Mouse (Mus musculus) erythroblast, embryonic 14.5 days (primary cell): ENCODE measurements around the gene Ppara. TPM values are rescaled to one million over a fixed set of nuclear protein-coding genes. Genes with fewer than 3 reads are reported as not detected.

Experiments used
- H3K27me3 ChIP-seq: 2 replicates; pipeline ENCODE4 v1.6.1; 2012; ENCODE audit warnings: inconsistent platforms; ENCODE audit not compliant: control insufficient read depth
- H3K36me3 ChIP-seq: 2 replicates; pipeline ENCODE4 v1.6.1; 2012; ENCODE audit warnings: mild to moderate bottlenecking, inconsistent platforms; ENCODE audit not compliant: control insufficient read depth
- H3K4me1 ChIP-seq: 2 replicates; pipeline ENCODE4 v1.6.1; 2012; ENCODE audit warnings: inconsistent platforms; ENCODE audit not compliant: control insufficient read depth
- H3K4me3 ChIP-seq: replicated peaks from 2 replicates; pipeline ENCODE3; 2012; ENCODE audit warnings: moderate library complexity, mild to moderate bottlenecking, inconsistent platforms
- H3K9me3 ChIP-seq: 2 replicates; pipeline ENCODE4 v1.6.1; 2012; ENCODE audit warnings: low read length, inconsistent platforms, mixed read lengths; ENCODE audit not compliant: control insufficient read depth
- GATA1 ChIP-seq: IDR thresholded peaks from 2 replicates; pipeline ENCODE4 v1.6.1; 2012; ENCODE audit warnings: low read length, inconsistent platforms, mixed read lengths
- TAL1 ChIP-seq: IDR thresholded peaks from 3 replicates; pipeline ENCODE4 v1.6.1; 2012; ENCODE audit warnings: low read length, inconsistent platforms, mixed read lengths
- polyA plus RNA-seq: library from polyadenylated mRNA; stranded (reverse); fragments of >175 nt; gene quantifications from 2 replicates; pipeline ENCODE4 v1.2.3, GENCODE M21; 2012

The Ppara gene
- polyA plus RNA-seq, 1 experiment, result not detected

DNA sequence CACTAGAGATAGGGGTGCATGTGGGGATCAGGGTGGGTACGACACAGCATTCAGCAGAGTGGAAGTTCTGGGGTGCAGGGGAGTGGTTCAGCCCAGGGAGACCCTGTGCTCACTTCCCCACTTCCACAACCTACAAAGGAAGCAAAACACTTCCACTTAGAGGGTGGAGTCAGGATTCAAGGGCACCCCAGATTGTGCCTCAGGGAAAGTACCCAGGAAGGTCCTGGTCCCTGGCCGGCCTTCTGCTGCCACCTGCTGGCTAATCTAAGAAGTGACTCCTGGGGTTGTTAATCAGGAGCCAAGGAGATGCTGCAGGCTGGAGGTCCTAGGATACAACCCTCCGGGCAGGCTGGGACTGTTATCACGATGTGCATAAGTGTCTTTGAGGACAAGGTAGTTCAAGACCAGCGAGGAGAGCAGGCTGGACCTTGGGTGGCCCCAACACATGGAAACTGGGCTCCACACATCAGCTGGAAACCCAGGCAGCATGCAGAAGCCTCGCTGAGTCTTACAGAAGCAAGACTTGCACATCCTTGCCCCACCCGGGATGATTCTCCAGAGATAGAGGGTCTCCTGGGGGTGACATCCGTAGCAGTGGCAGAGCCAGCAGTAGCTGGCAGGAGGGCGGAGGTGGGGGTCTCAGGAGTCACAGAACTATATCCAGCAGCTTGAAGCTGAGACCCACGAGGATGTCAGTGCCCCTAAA is 25.4 kb upstream of the Ppara start:
- no peak overlapping the region for H3K4me3 ChIP-seq
- TF ChIP-seq TAL1 (no peak), GATA1 (no peak)
- no peaks in the 10 kb centered on the region for H3K4me1 ChIP-seq
- H3K9me3 ChIP-seq, result no peaks in the 10 kb centered on the region
- H3K27me3 ChIP-seq, result no peaks in the 10 kb centered on the region
- no peaks in the 10 kb centered on the region for H3K36me3 ChIP-seq

DNA sequence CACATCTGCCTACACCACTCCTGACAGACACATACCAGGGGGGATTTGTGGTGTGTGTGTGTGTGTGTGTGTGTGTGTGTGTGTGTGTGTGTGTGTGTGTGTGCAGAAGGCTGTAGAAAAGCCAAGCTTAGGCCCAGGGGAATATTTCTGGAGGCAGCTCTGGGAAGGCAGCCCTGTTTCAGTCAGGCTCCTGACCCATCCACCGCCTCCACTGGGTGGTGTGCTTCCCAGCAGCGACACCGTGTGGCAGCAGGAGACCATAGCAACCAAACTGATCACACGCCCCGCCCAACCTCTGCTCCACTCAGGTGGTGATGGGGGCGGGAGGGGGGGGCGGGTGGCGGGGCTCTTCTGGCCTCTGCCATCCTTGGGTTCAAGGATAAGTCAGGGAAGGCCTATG is 24.6 kb upstream of the Ppara start:
- TF ChIP-seq GATA1, result no peak
- TF ChIP-seq TAL1, result no peak
- no peaks in the 10 kb centered on the region for H3K9me3 ChIP-seq
- H3K4me3 ChIP-seq, result no peak overlapping the region
- no peaks in the 10 kb centered on the region for H3K27me3 ChIP-seq
- no peaks in the 10 kb centered on the region for H3K36me3 ChIP-seq
- H3K4me1 ChIP-seq, result no peaks in the 10 kb centered on the region

DNA sequence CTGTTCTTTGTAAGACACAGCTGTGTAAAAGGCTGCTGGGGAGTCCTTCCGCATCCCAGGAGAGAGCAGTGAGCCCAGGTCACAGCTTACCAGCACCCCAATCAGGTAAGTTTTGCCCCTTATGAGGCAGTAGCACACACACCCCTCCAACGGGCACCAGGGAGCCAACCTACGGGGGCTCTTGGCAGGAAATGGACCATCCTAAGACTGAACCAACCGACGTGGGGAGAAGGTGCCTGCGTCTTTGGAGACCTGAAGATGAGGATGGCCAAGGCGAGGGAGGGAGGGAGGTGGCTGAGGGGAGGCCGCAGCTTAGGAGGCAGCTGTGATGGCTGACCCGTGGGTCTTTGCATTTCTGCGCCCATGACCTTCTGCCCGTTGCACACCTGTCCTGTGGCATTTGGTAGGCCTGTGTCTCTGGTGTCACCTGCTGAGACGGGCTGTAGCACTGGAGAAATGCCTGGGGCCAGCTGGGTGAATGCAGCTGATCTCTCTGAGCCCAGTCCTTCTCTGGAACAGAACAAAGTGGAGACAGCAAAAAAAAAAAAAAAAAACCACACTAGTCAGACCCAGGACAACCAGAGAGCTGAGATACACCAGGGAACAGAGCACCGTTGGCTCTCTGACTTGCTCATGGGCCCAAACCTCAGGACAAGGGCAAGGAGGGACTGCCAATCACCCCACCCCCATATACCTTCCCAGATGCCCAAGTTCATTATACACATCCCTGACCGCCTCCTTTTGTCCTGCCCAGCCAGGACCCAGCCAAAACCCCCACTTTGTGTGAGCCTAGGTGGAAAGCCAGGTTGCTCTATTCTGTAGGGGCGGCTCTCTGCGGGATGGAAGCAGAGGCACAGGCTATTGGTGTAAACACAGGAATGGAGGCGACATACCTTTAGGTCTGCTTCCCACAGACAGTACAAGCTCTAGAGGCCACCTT is 23.9 kb upstream of the Ppara start:
- Histone ChIP-seq H3K27me3 (no peaks in the 10 kb centered on the region), H3K4me3 (no peak overlapping the region), H3K36me3 (no peaks in the 10 kb centered on the region), H3K9me3 (no peaks in the 10 kb centered on the region), H3K4me1 (no peaks in the 10 kb centered on the region)
- TF ChIP-seq TAL1, result no peak
- no peak for TF ChIP-seq GATA1

DNA sequence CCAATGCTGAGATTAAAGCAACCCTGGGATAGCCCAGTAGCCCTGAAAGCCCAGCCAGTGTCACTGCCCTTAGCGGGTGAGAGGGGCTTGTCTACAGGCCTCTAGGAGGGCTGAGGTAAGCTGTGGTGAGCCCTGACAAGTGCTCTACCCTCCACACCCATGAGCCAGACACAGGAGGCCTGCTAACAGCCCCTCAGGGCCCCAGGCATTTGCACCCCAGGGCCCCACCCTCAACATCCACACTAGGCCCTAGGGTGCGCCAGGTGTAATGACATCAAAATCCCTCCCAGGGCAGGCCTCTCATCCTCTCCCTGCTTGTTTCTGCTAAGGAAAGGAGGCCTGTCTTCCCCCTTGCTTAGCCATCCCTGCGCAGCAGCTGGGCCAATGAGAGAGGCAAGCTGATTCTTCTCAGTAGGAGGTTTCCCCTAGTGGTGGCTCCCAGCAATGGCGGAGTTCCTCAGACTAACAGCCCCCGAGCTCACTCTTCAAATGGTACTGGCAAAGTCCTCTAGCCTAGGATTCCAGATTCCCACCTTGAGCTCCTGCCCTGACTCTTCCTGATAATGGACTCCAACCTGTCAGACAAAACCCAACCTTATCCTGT is 22.1 kb upstream of the Ppara start:
- TF ChIP-seq GATA1, result no peak
- TF ChIP-seq TAL1, result no peak
- Histone ChIP-seq H3K9me3 (no peaks in the 10 kb centered on the region), H3K4me3 (no peak overlapping the region), H3K4me1 (no peaks in the 10 kb centered on the region), H3K36me3 (no peaks in the 10 kb centered on the region), H3K27me3 (no peaks in the 10 kb centered on the region)

DNA sequence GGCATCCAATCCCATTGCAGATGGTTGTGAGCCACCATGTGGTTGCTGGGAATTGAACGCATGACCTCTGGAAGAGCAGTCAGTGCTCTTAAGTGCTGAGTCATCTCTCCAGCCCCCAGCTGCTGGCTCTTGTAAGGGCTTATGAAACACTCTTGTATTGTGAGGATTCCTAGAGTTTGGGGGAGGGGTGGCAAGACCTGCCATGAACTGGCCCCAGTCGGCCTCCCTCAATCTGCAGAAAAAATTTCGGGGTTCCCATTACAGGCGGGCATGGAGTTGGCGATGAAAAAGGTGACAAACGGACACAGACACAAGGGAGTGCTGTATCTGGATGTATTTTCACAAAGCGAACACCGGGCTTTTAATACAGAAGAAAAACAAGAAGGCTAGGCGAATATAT is 21.4 kb upstream of the Ppara start:
- no peaks in the 10 kb centered on the region for H3K4me1 ChIP-seq
- H3K27me3 ChIP-seq, result no peaks in the 10 kb centered on the region
- TF ChIP-seq TAL1 (no peak), GATA1 (no peak)
- no peak overlapping the region for H3K4me3 ChIP-seq
- no peaks in the 10 kb centered on the region for H3K36me3 ChIP-seq
- no peaks in the 10 kb centered on the region for H3K9me3 ChIP-seq

DNA sequence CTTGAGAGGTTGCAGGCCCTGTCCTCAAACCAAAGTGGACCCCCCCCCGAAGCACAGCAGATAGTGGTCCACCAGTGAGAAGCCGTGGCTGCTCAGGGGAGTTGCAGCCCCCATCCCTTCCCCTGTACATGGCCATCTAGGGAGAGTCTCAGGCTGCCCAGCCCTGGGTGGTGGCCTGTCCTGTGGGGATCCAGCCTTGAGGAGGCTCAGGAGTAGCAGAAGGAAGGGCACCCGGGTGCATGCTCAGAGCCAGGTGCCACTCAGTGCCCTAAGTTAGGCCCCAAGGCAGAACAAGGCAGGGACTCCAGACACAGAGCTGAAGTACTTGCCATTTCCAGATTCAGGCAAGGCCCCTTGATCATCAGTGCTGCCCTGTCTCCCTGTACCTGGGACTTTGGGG is 19.7 kb upstream of the Ppara start:
- Histone ChIP-seq H3K4me3 (no peak overlapping the region), H3K36me3 (no peaks in the 10 kb centered on the region), H3K4me1 (peaks cover 3% of the 10 kb centered on the region; the same call in 1 of the 2 replicates), H3K27me3 (no peaks in the 10 kb centered on the region), H3K9me3 (no peaks in the 10 kb centered on the region)
- TF ChIP-seq GATA1, result no peak
- TF ChIP-seq TAL1, result no peak

DNA sequence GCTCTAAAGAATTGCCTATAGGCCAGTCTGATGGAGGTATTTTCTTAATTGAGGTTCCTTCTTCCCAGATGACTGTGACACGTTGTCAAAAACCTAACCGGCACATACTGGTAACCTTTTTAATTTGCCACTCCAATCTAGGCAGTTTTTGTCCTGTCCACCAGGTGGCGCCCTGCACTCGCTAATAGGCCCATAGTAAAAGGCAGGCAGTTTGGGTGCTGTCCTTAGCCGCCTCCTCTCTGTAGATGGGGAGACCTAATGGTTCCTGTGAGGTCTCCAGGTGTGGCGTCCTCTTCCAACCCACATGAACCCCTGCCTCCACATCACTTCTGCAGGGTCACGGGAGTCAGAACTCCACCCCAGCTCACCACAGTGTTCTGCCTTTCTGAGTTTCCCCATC is 18.7 kb upstream of the Ppara start:
- H3K4me1 ChIP-seq, result peaks cover 3% of the 10 kb centered on the region; the same call in 1 of the 2 replicates

DNA sequence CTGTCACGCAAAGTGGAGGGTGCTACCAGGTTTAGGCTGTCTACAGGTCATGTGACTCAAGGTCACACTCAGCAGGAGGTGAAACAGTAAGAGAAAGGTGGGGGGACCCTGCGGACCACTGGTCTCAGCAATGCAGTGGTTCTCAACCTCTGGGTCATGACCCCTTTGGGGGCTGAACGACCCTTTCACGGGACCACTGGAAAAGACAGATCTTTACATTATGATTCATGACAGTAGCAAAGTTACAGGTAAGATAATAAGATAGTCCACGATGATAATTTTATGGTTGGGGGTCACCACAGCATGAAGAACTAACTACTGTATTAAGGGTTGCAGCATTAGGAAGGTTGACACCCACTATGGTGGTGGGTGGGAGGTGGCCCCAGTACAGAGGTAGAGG is 18.2 kb upstream of the Ppara start:
- Histone ChIP-seq H3K27me3 (no peaks in the 10 kb centered on the region), H3K36me3 (no peaks in the 10 kb centered on the region), H3K9me3 (no peaks in the 10 kb centered on the region), H3K4me1 (peaks cover 3% of the 10 kb centered on the region; the same call in 1 of the 2 replicates), H3K4me3 (no peak overlapping the region)
- TF ChIP-seq TAL1 (no peak), GATA1 (no peak)

More for the DNA sequence above, 18.7 kb upstream of the Ppara start:
- Histone ChIP-seq H3K27me3 (no peaks in the 10 kb centered on the region), H3K9me3 (no peaks in the 10 kb centered on the region), H3K4me3 (no peak overlapping the region), H3K36me3 (no peaks in the 10 kb centered on the region)
- TF ChIP-seq GATA1 (no peak), TAL1 (no peak)

DNA sequence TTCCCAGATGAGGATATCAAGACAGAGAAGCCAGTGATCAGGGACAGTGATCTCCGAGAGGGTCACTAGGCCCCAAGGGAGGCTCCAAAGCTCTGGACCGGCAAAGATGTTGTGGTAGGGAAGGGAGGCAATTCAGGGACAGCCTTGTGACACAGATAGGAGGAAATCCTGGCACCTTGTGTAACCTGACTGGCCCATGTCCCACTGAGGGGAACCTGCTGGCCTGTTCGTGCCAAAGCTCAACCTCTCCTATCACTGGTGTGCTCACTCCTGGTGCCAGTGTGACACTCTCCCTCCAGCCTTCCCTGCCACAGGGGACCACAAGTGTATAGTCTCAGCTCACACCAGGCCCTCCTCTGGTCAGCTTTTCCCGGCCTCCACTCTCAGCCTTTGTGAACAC is 17.8 kb upstream of the Ppara start:
- Histone ChIP-seq H3K9me3 (no peaks in the 10 kb centered on the region), H3K36me3 (no peaks in the 10 kb centered on the region), H3K27me3 (no peaks in the 10 kb centered on the region), H3K4me1 (peaks cover 3% of the 10 kb centered on the region; the same call in 1 of the 2 replicates), H3K4me3 (no peak overlapping the region)
- TF ChIP-seq GATA1, result no peak
